30 mouse cellular contexts compared by ENCODE assay signal in the genomic region with DNA sequence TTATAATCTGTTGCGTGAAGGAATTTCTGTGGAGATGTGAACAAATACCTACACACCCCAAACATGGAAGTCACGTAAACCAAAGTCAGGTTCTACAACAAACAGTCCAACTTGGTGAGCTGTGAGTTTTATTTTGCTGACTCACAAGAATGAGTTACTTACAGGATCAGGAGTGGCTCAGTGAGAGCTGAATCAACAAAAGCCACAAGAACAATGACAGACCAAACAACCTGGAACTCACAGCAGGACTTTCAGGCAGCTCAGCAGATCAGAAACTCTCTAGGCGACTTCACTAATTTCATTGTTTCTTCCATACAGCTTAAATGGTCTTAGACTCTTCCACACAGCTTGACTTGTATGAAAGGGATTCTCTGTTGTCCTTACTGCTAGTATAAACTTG.
DNase-seq lines count a peak whose midpoint lies in the region; ATAC-seq and TF ChIP-seq lines count a peak whose summit lies in the region.
"Had no signal": no experiment of that assay in that cellular context is flagged by ENCODE, and none has a peak within 500 bp of the region (broad histone marks: within the 10 kb centered on the region; RNA-seq: fewer than 3 reads in every experiment).

No protein-coding gene starts in this region.

- in situ Hi-C loops in ES-E14 (cut with MboI; ENCODE audit: low sequenced_read_pairs in 2 of 2, unreplicated experiment in 2 of 2) = no loop called here

- no peaks in the 10 kb centered on the region for H3K27me3 ChIP-seq in stomach, embryonic 15.5 days (replicated peaks)
- no peaks in the 10 kb centered on the region for H3K27me3 ChIP-seq in limb, embryonic 10.5 days (ENCODE audit: low read depth, poor library complexity, severe bottlenecking)
- H3K27me3 ChIP-seq: forebrain, embryonic 13.5 days; heart, embryonic 15.5 days; hindbrain, embryonic 13.5 days; intestine, embryonic 15.5 days had no signal

- peak; percentile 60; the same call in 1 of the 2 replicates for ATAC-seq in stomach, embryonic 15.5 days (ENCODE audit: insufficient read depth, low FRiP score, low read depth)
- ATAC-seq: CD4-positive, CD25-positive, alpha-beta regulatory T cell, adult 4 months; forebrain, embryonic 13.5 days; forebrain, embryonic 16.5 days; hindbrain, embryonic 16.5 days; intestine, embryonic 15.5 days had no signal

- no peak overlapping the region for H3K9ac ChIP-seq in ES-E14 (ENCODE audit: insufficient read depth, low read depth, low read length, poor library complexity, severe bottlenecking)
- no peak overlapping the region for H3K9ac ChIP-seq in stomach, embryonic 15.5 days
- H3K9ac ChIP-seq: forebrain, embryonic 13.5 days; heart, embryonic 15.5 days; hindbrain, embryonic 13.5 days; intestine, embryonic 15.5 days had no signal

- H3K36me3 ChIP-seq in ES-E14 (ENCODE audit: control insufficient read depth, insufficient read depth, low read length, poor library complexity, severe bottlenecking) = no peaks in the 10 kb centered on the region
- no peaks in the 10 kb centered on the region for H3K36me3 ChIP-seq in stomach, embryonic 15.5 days
- no peaks in the 10 kb centered on the region for H3K36me3 ChIP-seq in limb, embryonic 10.5 days
- H3K36me3 ChIP-seq: forebrain, embryonic 10.5 days; G1E; heart, embryonic 15.5 days; hindbrain, embryonic 10.5 days; hindbrain, embryonic 13.5 days; intestine, embryonic 15.5 days had no signal

- H3K4me2 ChIP-seq in stomach, embryonic 15.5 days = no peak overlapping the region
- H3K4me2 ChIP-seq: forebrain, embryonic 13.5 days; heart, embryonic 11.5 days; heart, embryonic 15.5 days; hindbrain, embryonic 13.5 days; intestine, embryonic 15.5 days had no signal

- H3K4me3 ChIP-seq in ES-E14 (ENCODE audit: insufficient read depth in 1 of 2, low read depth in 1 of 2, low read length in 2 of 2, poor library complexity in 1 of 2, severe bottlenecking in 1 of 2) = no peak overlapping the region
- no peak overlapping the region for H3K4me3 ChIP-seq in stomach, embryonic 15.5 days (replicated peaks)
- H3K4me3 ChIP-seq in limb, embryonic 10.5 days = no peak overlapping the region
- H3K4me3 ChIP-seq: forebrain, embryonic 10.5 days; forebrain, embryonic 13.5 days; heart, embryonic 15.5 days; hindbrain, embryonic 10.5 days; hindbrain, embryonic 13.5 days; intestine, embryonic 15.5 days had no signal

- DNase-seq in 3T3-L1 (ENCODE audit: low read depth, low spot score) (peak; percentile 17), ES-E14 (ENCODE audit: low read depth, low spot score) (no peak), ZHBTc4 (ENCODE audit: low read depth, low spot score) (peak; percentile 13)
- no peak for DNase-seq in right cerebral cortex, postnatal 25 days
- DNase-seq in left cerebral cortex, postnatal 14 days (ENCODE audit: low spot score in 2 of 2) = no peak
- no peak for DNase-seq in limb, embryonic 10.5 days (ENCODE audit: low spot score)
- no peak for DNase-seq in heart, adult 18-20 months
- DNase-seq: adrenal gland, adult 8-10 months; adrenal gland, postnatal 36 days; cerebellum, adult 18-20 months; cerebellum, adult 9-10 months; cerebellum, postnatal 25 days; embryo, embryonic 11 days; gastrocnemius, postnatal 10 days; gastrocnemius, postnatal 36 days; heart, postnatal 10 days; heart, postnatal 36 days; kidney, adult 18-20 months had no signal

- no peak overlapping the region for H3K27ac ChIP-seq in ES-E14 (ENCODE audit: insufficient read depth, low read depth, low read length, poor library complexity, severe bottlenecking)
- no peak overlapping the region for H3K27ac ChIP-seq in stomach, embryonic 15.5 days
- no peak overlapping the region for H3K27ac ChIP-seq in limb, embryonic 10.5 days
- H3K27ac ChIP-seq: forebrain, embryonic 10.5 days; forebrain, embryonic 13.5 days; heart, embryonic 15.5 days; hindbrain, embryonic 10.5 days; hindbrain, embryonic 13.5 days; intestine, embryonic 15.5 days had no signal

- WGBS in stomach, embryonic 15.5 days = 44% methylated on average over 3 of the region's 3 CpGs
- 63% methylated on average over 3 of the region's 3 CpGs for WGBS in limb, embryonic 10.5 days

- no peaks in the 10 kb centered on the region for H3K4me1 ChIP-seq in ES-E14 (ENCODE audit: control insufficient read depth in 2 of 2, insufficient read depth in 2 of 2, low read length in 2 of 2, poor library complexity in 1 of 2)
- no peaks in the 10 kb centered on the region for H3K4me1 ChIP-seq in stomach, embryonic 15.5 days
- H3K4me1 ChIP-seq in limb, embryonic 10.5 days = no peaks in the 10 kb centered on the region
- H3K4me1 ChIP-seq: forebrain, embryonic 10.5 days; forebrain, embryonic 13.5 days; heart, embryonic 15.5 days; hindbrain, embryonic 10.5 days; hindbrain, embryonic 13.5 days; intestine, embryonic 15.5 days had no signal

- intact Hi-C loops in left cerebral cortex, postnatal 14 days (cut with DNase I) = no loop called here

- H3K9me3 ChIP-seq in ES-E14 (ENCODE audit: control insufficient read depth, insufficient read depth, low read depth, low read length) = no peaks in the 10 kb centered on the region
- no peaks in the 10 kb centered on the region for H3K9me3 ChIP-seq in stomach, embryonic 15.5 days
- H3K9me3 ChIP-seq in limb, embryonic 10.5 days (replicated peaks) = no peaks in the 10 kb centered on the region
- H3K9me3 ChIP-seq: forebrain, embryonic 10.5 days; forebrain, embryonic 13.5 days; heart, embryonic 15.5 days; hindbrain, embryonic 10.5 days; hindbrain, embryonic 13.5 days; intestine, embryonic 15.5 days had no signal

TF ChIP-seq in ES-E14, 5 proteins besides CTCF, POLR2A, EP300 and RAD21:
- no peak for TF ChIP-seq ZNF384 (IDR thresholded peaks at IDR 0.05; ENCODE audit: low read depth, low read length)
- no peak for TF ChIP-seq CHD2 (IDR thresholded peaks at IDR 0.05; ENCODE audit: low read depth, low read length)
- no peak for TF ChIP-seq ZC3H11A (IDR thresholded peaks at IDR 0.05; ENCODE audit: borderline replicate concordance, low read depth, low read length)
- peak; percentile 77 for TF ChIP-seq MAFK (IDR thresholded peaks at IDR 0.05; ENCODE audit: insufficient read depth, low read depth, low read length)

Comparison
In these comparisons a context has a peak if more than half of its experiments do, and no peak if none do; other contexts are left out.
1. DNase-seq: peak in 3T3-L1 (single experiment) and ZHBTc4 (single experiment); none in ES-E14 (single experiment), right cerebral cortex, postnatal 25 days (single experiment), left cerebral cortex, postnatal 14 days (0 of 2), limb, embryonic 10.5 days (single experiment) and heart, adult 18-20 months (0 of 2).